24 mouse cellular contexts compared by ENCODE assay signal in the genomic region with DNA sequence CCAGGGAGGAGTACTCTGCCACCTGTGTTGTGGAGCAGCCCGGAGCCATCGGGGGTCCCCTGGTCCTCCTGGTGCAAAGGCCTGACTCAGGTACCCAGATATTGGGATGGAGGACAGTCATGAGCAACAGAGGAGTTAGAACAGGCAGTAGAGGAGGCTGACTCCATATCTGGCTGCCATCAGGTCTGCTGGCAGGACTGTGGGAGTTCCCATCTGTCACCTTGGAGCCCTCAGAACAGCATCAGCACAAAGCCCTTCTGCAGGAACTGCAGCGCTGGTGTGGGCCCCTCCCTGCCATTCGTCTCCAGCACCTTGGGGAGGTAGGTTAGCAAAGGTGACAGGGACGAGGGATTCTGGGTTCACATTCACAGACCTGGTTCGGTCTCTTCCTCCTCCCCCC. TPM values are rescaled to one million over a fixed set of nuclear protein-coding genes. Genes with fewer than 3 reads are reported as not detected.
DNase-seq lines count a peak whose midpoint lies in the region; ATAC-seq and TF ChIP-seq lines count a peak whose summit lies in the region.
"Had no signal": no experiment of that assay in that cellular context is flagged by ENCODE, and none has a peak within 500 bp of the region (broad histone marks: within the 10 kb centered on the region; RNA-seq: fewer than 3 reads in every experiment).

No protein-coding gene starts in this region.

- no peak overlapping the region for H3K27ac ChIP-seq in liver, postnatal 0 days (ENCODE audit: low read depth)
- H3K27ac ChIP-seq: embryonic facial prominence, embryonic 15.5 days; heart, embryonic 15.5 days; liver, embryonic 12.5 days; neural tube, embryonic 15.5 days; stomach, embryonic 15.5 days had no signal

- peak; percentile 59 for DNase-seq in layer of hippocampus, adult 11-12 months (ENCODE audit: low spot score)
- DNase-seq in layer of hippocampus, adult 9-10 months (ENCODE audit: low spot score) = no peak
- DNase-seq in cerebellum, adult 18-20 months = peak; percentile 71 to 79
- DNase-seq in cerebellum, postnatal 14 days = peak; percentile 66 to 74
- peak; percentile 25 to 41 for DNase-seq in layer of hippocampus, postnatal 10 days (ENCODE audit: low spot score in 2 of 2)
- no peak for DNase-seq in liver, postnatal 0 days
- DNase-seq in ovary, postnatal 36 days (ENCODE audit: low spot score) = no peak
- DNase-seq in gastrocnemius, postnatal 4 days (ENCODE audit: low spot score in 2 of 2) = no peak
- DNase-seq: adrenal gland, postnatal 36 days; B cell, adult 2 months; heart, adult 18-20 months; kidney, adult 18-20 months; kidney, postnatal 10 days; lung, embryonic 14.5 days; lung, postnatal 4 days; right cerebral cortex, postnatal 25 days; thymus, adult 18-20 months had no signal

- no peak for TF ChIP-seq EP300 in liver, postnatal 0 days (IDR thresholded peaks at IDR 0.05; ENCODE audit: low read depth)

- no peak overlapping the region for H3K4me3 ChIP-seq in liver, postnatal 0 days (ENCODE audit: low read depth, low read length)
- H3K4me3 ChIP-seq: embryonic facial prominence, embryonic 15.5 days; heart, embryonic 15.5 days; liver, embryonic 12.5 days; neural tube, embryonic 15.5 days; stomach, embryonic 15.5 days had no signal

- H3K4me1 ChIP-seq in liver, postnatal 0 days (ENCODE audit: insufficient read depth) = peaks cover 11% of the 10 kb centered on the region

- H3K9me3 ChIP-seq in liver, postnatal 0 days (ENCODE audit: low read length) = no peaks in the 10 kb centered on the region
- H3K9me3 ChIP-seq: embryonic facial prominence, embryonic 15.5 days; heart, embryonic 15.5 days; liver, embryonic 12.5 days; neural tube, embryonic 15.5 days; stomach, embryonic 15.5 days had no signal

- H3K36me3 ChIP-seq in liver, postnatal 0 days (replicated peaks; ENCODE audit: insufficient read depth, low read length) = no peaks in the 10 kb centered on the region; the same call in 1 of the 2 replicates
- H3K36me3 ChIP-seq: heart, embryonic 15.5 days; neural tube, embryonic 15.5 days; stomach, embryonic 15.5 days had no signal

- H3K4me2 ChIP-seq in liver, postnatal 0 days (ENCODE audit: low read depth, low read length) = no peak overlapping the region
- H3K4me2 ChIP-seq: embryonic facial prominence, embryonic 15.5 days; heart, embryonic 15.5 days; liver, embryonic 12.5 days; lung, embryonic 14.5 days; neural tube, embryonic 15.5 days; stomach, embryonic 15.5 days had no signal

- no peak overlapping the region for H3K9ac ChIP-seq in liver, postnatal 0 days (replicated peaks)
- H3K9ac ChIP-seq: embryonic facial prominence, embryonic 15.5 days; heart, embryonic 15.5 days; liver, embryonic 12.5 days; lung, embryonic 14.5 days; neural tube, embryonic 15.5 days; stomach, embryonic 15.5 days had no signal

- ATAC-seq in liver, postnatal 0 days = no peak
- ATAC-seq: forebrain, embryonic 16.5 days; liver, embryonic 12.5 days; midbrain, embryonic 16.5 days had no signal

- peaks cover 17% of the 10 kb centered on the region for H3K27me3 ChIP-seq in liver, postnatal 0 days (ENCODE audit: insufficient read depth, low read length)

- 77% methylated on average over 6 of the region's 6 CpGs for WGBS in liver, postnatal 0 days (ENCODE audit: insufficient replicate concordance)

- no peak for TF ChIP-seq CTCF in liver, postnatal 0 days (IDR thresholded peaks at IDR 0.05; ENCODE audit: low read depth)

RNA-seq across cellular contexts. Expression of a gene that starts 4.0 kb away (rescaled TPM):
- 1 to 10 TPM; 1.1 TPM for total RNA-seq in layer of hippocampus, postnatal 10 days (2021)
- polyA plus RNA-seq in liver, postnatal 0 days (2015; fragmentation: Nextera tagmentation; extraction: Ambion mirVana) = 0.22 TPM in 1 of 2 replicates, not detected in the other
- total RNA-seq in gastrocnemius, postnatal 4 days (2021) = 1 to 10 TPM in 1 of 2 experiments, under 1 TPM in 1; 0.57 to 1.1 TPM

RNA-seq across cellular contexts. Expression of a gene that starts 10.0 kb away (rescaled TPM):
- 1 to 10 TPM; 2.1 to 2.9 TPM for total RNA-seq in layer of hippocampus, postnatal 10 days (2021)
- 1.4 and 1.7 TPM in 2 replicates for polyA plus RNA-seq in liver, postnatal 0 days (2015; fragmentation: Nextera tagmentation; extraction: Ambion mirVana)
- total RNA-seq in gastrocnemius, postnatal 4 days (2021) = 1 to 10 TPM; 3.9 to 5.5 TPM

RNA-seq across cellular contexts. Expression of a gene that starts 10.0 kb away (rescaled TPM):
- total RNA-seq in layer of hippocampus, postnatal 10 days (2021) = 10 to 100 TPM; 14.9 to 15.3 TPM
- polyA plus RNA-seq in liver, postnatal 0 days (2015; fragmentation: Nextera tagmentation; extraction: Ambion mirVana) = 9.2 and 9.3 TPM in 2 replicates
- total RNA-seq in gastrocnemius, postnatal 4 days (2021) = 10 to 100 TPM; 15.2 to 15.9 TPM

RNA-seq across cellular contexts. Expression of a gene that starts 59.7 kb away (rescaled TPM):
- 10 to 100 TPM; 12.2 to 14.0 TPM for total RNA-seq in layer of hippocampus, postnatal 10 days (2021)
- 0.06 TPM in 2 replicates for polyA plus RNA-seq in liver, postnatal 0 days (2015; fragmentation: Nextera tagmentation; extraction: Ambion mirVana)
- under 1 TPM; 0.34 to 0.41 TPM for total RNA-seq in gastrocnemius, postnatal 4 days (2021)

Comparison
In these comparisons a context has a peak if more than half of its experiments do, and no peak if none do; other contexts are left out.
1. DNase-seq: peak in layer of hippocampus, adult 11-12 months (single experiment), cerebellum, adult 18-20 months (2 of 2), cerebellum, postnatal 14 days (2 of 2) and layer of hippocampus, postnatal 10 days (2 of 2); none in layer of hippocampus, adult 9-10 months (single experiment), liver, postnatal 0 days (single experiment), ovary, postnatal 36 days (single experiment) and gastrocnemius, postnatal 4 days (0 of 2).